Mouse (Mus musculus) monocyte, adult 5-6 weeks (primary cell): ENCODE results near the gene Lmtk3. TPM values are rescaled to one million over a fixed set of nuclear protein-coding genes. Genes with fewer than 3 reads are reported as not detected.

ENCODE experiments used
- ATAC-seq: fragments of 153-309, 156-312 bp; replicated peaks from 2 replicates; pipeline ENCODE4 v1.8.0; 2017; ENCODE audit warnings: mild to moderate bottlenecking; ENCODE audit not compliant: low TSS enrichment, insufficient number of reproducible peaks, severe bottlenecking, poor library complexity, low FRiP score
- total RNA-seq: library from RNA; stranded (forward); fragments of 200-1000, 200-491, 200-594 nt; gene quantifications from 3 replicates; pipeline ENCODE4 v1.2.3, GENCODE M21; 2017

Lmtk3 gene
- total RNA-seq, 1 experiment from 2014 or later: not detected

DNA sequence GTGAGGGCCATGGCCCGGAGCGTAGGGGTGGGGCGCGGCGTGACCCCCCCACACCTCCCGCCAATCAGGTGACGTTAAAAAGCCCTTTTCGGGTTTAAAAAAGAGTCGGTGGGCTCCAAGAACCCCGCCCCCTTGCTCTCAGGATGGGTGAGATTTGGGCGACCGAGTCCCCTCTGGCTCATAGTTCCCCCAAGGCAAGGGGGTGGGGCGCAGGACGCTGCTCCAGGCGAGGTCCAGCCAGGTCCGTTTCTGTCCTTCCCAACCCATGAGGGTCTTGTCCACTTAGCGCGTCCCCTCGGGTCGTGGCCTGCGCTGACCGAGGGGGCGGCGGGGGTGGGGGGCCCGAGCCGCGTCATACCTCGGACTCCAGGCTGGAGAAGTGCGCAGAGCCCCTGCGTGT lies 48.9 kb downstream of the Lmtk3 start:
- no peak for ATAC-seq

DNA sequence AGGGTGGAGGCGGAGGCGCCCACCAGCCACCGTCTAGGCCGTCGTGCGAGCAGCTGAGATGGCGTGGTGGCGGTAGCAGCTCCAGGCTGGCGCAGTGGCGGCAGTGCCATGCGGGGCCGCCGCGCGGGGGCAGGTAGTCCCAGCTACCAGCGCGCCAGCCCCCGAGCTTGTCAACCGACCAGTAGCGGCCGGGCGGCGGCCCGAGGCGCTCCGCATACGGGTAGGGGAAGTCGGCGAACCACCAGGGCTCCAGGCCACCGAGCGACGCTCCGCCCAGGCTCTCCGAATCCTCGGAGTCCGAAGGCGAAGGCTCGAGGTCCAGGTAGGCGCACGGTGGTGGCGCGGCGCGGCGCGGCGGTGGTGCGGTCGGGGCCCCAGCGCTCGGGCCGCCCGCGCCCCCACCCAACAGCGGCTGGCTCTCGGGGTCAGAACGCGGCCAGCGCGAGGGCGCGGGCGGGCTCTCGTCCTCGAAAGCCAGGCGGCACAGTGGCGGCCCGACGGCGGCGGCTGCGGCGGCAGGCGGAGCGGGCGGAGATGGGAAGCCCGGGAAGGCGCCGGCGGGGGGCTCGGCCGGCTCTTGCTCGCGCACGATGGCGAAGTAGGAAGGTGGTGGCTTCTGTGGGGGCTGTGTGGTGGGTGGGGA lies 49.7 kb downstream of the Lmtk3 start:
- ATAC-seq: no peak

DNA sequence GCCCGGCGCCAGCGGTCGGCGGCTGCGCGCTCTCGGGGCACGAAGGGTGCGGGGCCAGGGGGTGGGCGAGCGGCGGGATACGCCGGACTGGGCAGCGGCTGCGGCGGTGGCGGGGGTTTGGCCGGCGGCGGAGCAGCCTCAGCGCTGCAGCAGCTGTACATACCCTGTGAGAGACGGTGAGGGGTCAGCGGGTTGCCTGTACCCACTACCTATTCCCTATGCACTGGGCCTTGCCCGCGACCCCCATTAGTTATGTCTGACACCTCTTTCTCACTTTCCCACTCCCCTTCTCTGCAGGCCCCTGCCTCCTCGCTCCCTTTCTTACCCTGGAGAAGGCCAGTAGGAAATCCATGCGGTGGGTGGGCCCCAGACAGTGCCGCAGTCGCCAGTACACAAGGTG lies 50.4 kb downstream of the Lmtk3 start:
- ATAC-seq: no peak

- no peak for ATAC-seq
Observed at GRCm38 (mm10) chr7:45842950-45843744, 59.6 kb downstream of the Lmtk3 start.

- ATAC-seq: no peak
Observed at GRCm38 (mm10) chr7:45848447-45849027, 65.0 kb downstream of the Lmtk3 start.

GRCm38 (mm10) chr7:45850661-45851060 lies 67.1 kb downstream of the Lmtk3 start:
- ATAC-seq: no peak

- ATAC-seq: no peak
Observed at GRCm38 (mm10) chr7:45853089-45853488, 69.6 kb downstream of the Lmtk3 start.

Other genes starting within 250 kb of the Lmtk3 start
- gene Hsd17b14, start 228.8 kb upstream of the Lmtk3 start, total RNA-seq: not detected in 3 replicates
- 5.1 to 21.4 TPM (median 11.9 TPM) in 3 replicates for gene Bcat2, start 213.6 kb upstream of the Lmtk3 start, total RNA-seq
- not detected in 3 replicates for gene Fgf21, start 168.2 kb upstream of the Lmtk3 start, total RNA-seq
- not detected in 3 replicates for gene Fut1, start 166.4 kb upstream of the Lmtk3 start, total RNA-seq
- gene Izumo1, start 161.9 kb upstream of the Lmtk3 start, total RNA-seq: not detected in 3 replicates
- gene Rasip1, start 156.2 kb upstream of the Lmtk3 start, total RNA-seq: 0.11 to 0.48 TPM in 2 of 3 replicates, not detected in the other
- 0.19 TPM in 1 of 3 replicates, not detected in the others for gene Mamstr, start 143.8 kb upstream of the Lmtk3 start, total RNA-seq
- gene Fut2, start 117.3 kb upstream of the Lmtk3 start, total RNA-seq: 1.4 TPM in 1 of 3 replicates, not detected in the others
- not detected in 3 replicates for gene Ntn5, start 99.7 kb upstream of the Lmtk3 start, total RNA-seq
- not detected in 3 replicates for gene Sec1, start 89.3 kb upstream of the Lmtk3 start, total RNA-seq
- not detected in 3 replicates for gene Car11, start 83.9 kb upstream of the Lmtk3 start, total RNA-seq
- gene Dbp, start 78.7 kb upstream of the Lmtk3 start, total RNA-seq: 4.3 to 13.1 TPM (median 4.5 TPM) in 3 replicates
- 966 to 1,078 TPM (median 1,028 TPM) in 3 replicates for gene Rpl18, start 68.3 kb upstream of the Lmtk3 start, total RNA-seq
- gene Sphk2, start 65.7 kb upstream of the Lmtk3 start, total RNA-seq: 11.0 to 15.9 TPM (median 11.5 TPM) in 3 replicates
- 0.78 to 1.4 TPM in 2 of 3 replicates, not detected in the other for gene Fam83e, start 62.5 kb upstream of the Lmtk3 start, total RNA-seq
- not detected in 3 replicates for gene Spaca4, start 57.9 kb upstream of the Lmtk3 start, total RNA-seq
- gene Sult2b1, start 931 bp downstream of the Lmtk3 start, total RNA-seq: 1.3 to 7.5 TPM in 2 of 3 replicates, not detected in the other
- gene Cyth2, start 30.8 kb downstream of the Lmtk3 start, total RNA-seq: 59.2 to 78.0 TPM (median 72.7 TPM) in 3 replicates
- 0.19 TPM in 1 of 3 replicates, not detected in the others for gene Kcnj14, start 41.0 kb downstream of the Lmtk3 start, total RNA-seq
- 5.8 to 8.7 TPM (median 6.7 TPM) in 3 replicates for gene Grwd1, start 47.2 kb downstream of the Lmtk3 start, total RNA-seq
- gene Kdelr1, start 89.0 kb downstream of the Lmtk3 start, total RNA-seq: 28.7 to 45.8 TPM (median 45.2 TPM) in 3 replicates
- 0.10 TPM in 1 of 3 replicates, not detected in the others for gene Grin2d, start 94.6 kb downstream of the Lmtk3 start, total RNA-seq
- not detected in 3 replicates for gene Syngr4, start 113.0 kb downstream of the Lmtk3 start, total RNA-seq
- gene Tmem143, start 113.2 kb downstream of the Lmtk3 start, total RNA-seq: 4.4 to 5.6 TPM (median 4.4 TPM) in 3 replicates
- 293 to 405 TPM (median 376 TPM) in 3 replicates for gene Emp3, start 137.7 kb downstream of the Lmtk3 start, total RNA-seq
- gene Ccdc114, start 140.3 kb downstream of the Lmtk3 start, total RNA-seq: 2.9 TPM in 2 of 3 replicates, not detected in the other
- gene Abcc6, start 246.6 kb downstream of the Lmtk3 start, total RNA-seq: not detected in 3 replicates
- gene Nomo1, start 250.0 kb downstream of the Lmtk3 start, total RNA-seq: 14.2 to 34.6 TPM (median 17.8 TPM) in 3 replicates